Mouse (Mus musculus) thymus, adult 2 months (tissue): ENCODE data around the gene Tmem178b.

Experiments
- CTCF ChIP-seq: fragments of 200-500 bp; IDR thresholded peaks from 2 replicates; pipeline ENCODE4 v1.5.1; 2012; ENCODE audit warnings: mild to moderate bottlenecking, control low read depth, low read length, moderate library complexity, borderline replicate concordance; ENCODE audit not compliant: control insufficient read depth, poor library complexity, insufficient read depth; ENCODE audit errors: extremely low read depth
- POLR2A ChIP-seq: fragments of 200-500 bp; IDR thresholded peaks from 2 replicates; pipeline ENCODE4 v1.6.1; 2012; ENCODE audit warnings: mild to moderate bottlenecking, low read length, control low read depth, moderate library complexity; ENCODE audit not compliant: control insufficient read depth, poor library complexity, insufficient read depth; ENCODE audit errors: extremely low read depth

- no peak for TF ChIP-seq CTCF
- TF ChIP-seq POLR2A = no peak
Measured at GRCm38 (mm10) chr6:40063438-40063837, 190.4 kb downstream of the Tmem178b start.
